Mouse (Mus musculus) E14TG2a.4 (cell line): ENCODE results near the gene Mcoln1.

ENCODE experiments used
- H3K27me3 ChIP-seq: 2 replicates; pipeline ENCODE4 v1.6.1; 2014; ENCODE audit warnings: low read length, control low read depth; ENCODE audit not compliant: insufficient read depth
- H3K36me3 ChIP-seq: 2 replicates; pipeline ENCODE4 v1.6.1; 2014; ENCODE audit warnings: low read length, control low read depth; ENCODE audit not compliant: insufficient read depth
- H3K4me1 ChIP-seq: replicated peaks from 2 replicates; pipeline ENCODE4 v1.6.1; 2014; ENCODE audit warnings: low read depth, low read length, control low read depth
- H3K4me3 ChIP-seq: replicated peaks from 2 replicates; pipeline ENCODE4 v1.5.1; 2014; ENCODE audit warnings: mild to moderate bottlenecking, low read length
- H3K9me3 ChIP-seq: 2 replicates; pipeline ENCODE4 v1.6.1; 2014; ENCODE audit warnings: low read length, control low read depth
- CTCF ChIP-seq: conservative IDR thresholded peaks from 2 replicates; pipeline ENCODE4 v1.5.1; 2014; ENCODE audit warnings: low read length
- NANOG ChIP-seq: IDR thresholded peaks from 2 replicates; pipeline ENCODE4 v1.6.1; 2014; ENCODE audit warnings: borderline replicate concordance, low read length, mixed read lengths
- POU5F1 ChIP-seq: IDR thresholded peaks from 2 replicates; pipeline ENCODE4 v1.6.1; 2014; ENCODE audit warnings: low read length, borderline replicate concordance

Mcoln1 gene

DNA sequence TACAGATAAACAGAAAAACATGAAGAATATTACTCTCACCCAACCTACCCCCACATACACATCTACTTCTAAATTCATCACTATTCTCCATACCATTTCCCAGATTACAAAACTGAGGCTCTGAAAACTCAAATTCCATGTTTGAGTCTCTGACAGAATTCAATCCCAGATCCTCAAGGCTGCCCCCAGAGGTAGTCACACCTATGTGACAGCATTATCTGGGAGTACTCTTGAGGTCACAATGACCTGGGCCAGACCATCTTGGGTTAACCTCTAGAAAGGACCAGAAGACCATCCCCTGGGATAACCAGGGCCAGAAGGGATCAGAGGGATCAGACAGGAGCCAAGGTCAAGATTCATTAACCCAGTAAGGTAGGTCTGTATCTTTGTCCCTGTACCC, 29.7 kb upstream of the Mcoln1 start, which contains the start of gene Tex45:
Gene Tex45, plus strand, starts transcription at position 301 of the 400 bp plus-strand sequence.
- no peak for TF ChIP-seq NANOG
- no peak for TF ChIP-seq POU5F1
- TF ChIP-seq CTCF = no peak
- H3K4me3 ChIP-seq = no peak within 1 kb of the TSS
- H3K9me3 ChIP-seq = no peaks in the 10 kb centered on the region
- peaks cover 7% of the 10 kb centered on the region for H3K27me3 ChIP-seq
- H3K36me3 ChIP-seq = no peaks in the 10 kb centered on the region
- peaks cover 20% of the 10 kb centered on the region for H3K4me1 ChIP-seq

DNA sequence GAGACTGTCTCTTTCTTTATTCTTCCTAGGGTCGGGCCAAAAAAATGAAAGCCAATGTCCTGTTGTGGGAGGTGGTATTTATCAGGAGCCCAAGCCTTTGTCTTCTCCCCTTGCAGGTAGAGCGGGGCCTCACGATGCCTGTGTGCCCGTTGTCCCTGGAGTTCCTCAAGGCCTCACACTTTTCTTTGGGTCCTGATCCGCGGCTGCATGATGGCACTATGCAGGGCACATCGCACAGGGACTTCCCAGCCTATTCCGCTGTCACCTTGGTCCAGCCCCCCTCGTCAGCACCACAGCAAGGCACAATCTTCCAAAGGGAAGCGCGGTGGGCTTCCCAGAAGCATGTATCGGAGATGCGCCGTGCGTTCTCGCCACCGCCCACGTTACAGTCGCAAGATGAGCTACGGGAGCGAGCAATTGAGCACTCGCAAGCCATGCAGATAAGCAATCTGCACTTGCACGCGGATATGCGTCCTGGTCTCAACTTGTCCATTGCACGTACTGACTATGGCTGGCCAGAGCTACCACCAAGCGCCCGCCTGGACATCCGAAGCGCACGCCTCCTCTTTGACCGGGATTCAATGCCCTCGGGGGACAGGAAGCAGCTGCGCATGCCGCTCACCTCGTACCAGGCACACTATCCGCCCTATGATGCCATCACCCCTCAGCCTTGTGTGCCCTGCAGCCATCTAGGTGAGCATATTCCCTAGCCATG, 24.4 kb upstream of the Mcoln1 start:
- peaks cover 10% of the 10 kb centered on the region for H3K4me1 ChIP-seq
- no peaks in the 10 kb centered on the region for H3K36me3 ChIP-seq
- no peaks in the 10 kb centered on the region for H3K9me3 ChIP-seq
- peaks cover 41% of the 10 kb centered on the region for H3K27me3 ChIP-seq
- H3K4me3 ChIP-seq = peak overlapping the region; percentile 69
- TF ChIP-seq CTCF = no peak
- no peak for TF ChIP-seq POU5F1
- TF ChIP-seq NANOG = no peak

DNA sequence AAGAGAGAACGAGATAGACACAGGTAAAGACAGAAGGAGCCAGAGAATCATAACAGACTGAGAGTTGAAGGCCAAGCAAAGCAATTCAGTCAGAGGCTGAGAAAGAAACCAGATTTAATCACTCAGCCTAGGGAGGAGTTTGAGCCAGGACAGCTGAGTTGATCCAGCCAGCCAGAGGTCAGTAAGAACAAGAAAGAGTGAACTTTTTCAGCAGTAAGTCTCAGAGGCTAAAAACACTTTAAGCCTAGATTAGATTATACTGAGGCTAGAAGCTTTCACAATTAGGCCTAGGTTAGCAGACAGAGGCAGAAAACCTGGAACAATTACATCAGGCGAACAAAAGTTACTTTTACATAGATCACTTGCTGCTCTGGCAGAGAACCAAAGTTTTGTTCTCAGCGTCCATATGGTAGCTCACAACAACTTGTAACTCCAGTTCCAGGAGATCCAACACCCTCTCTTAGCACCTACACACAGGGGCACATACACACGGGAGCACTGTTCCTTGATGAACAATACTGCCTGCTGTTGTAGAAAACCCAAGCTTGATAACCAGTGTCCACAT, 20.0 kb upstream of the Mcoln1 start:
- TF ChIP-seq NANOG = no peak
- TF ChIP-seq POU5F1 = no peak
- TF ChIP-seq CTCF = no peak
- Histone ChIP-seq H3K27me3 (peaks cover 52% of the 10 kb centered on the region), H3K4me3 (no peak overlapping the region), H3K9me3 (no peaks in the 10 kb centered on the region), H3K4me1 (peaks cover 36% of the 10 kb centered on the region), H3K36me3 (no peaks in the 10 kb centered on the region)

DNA sequence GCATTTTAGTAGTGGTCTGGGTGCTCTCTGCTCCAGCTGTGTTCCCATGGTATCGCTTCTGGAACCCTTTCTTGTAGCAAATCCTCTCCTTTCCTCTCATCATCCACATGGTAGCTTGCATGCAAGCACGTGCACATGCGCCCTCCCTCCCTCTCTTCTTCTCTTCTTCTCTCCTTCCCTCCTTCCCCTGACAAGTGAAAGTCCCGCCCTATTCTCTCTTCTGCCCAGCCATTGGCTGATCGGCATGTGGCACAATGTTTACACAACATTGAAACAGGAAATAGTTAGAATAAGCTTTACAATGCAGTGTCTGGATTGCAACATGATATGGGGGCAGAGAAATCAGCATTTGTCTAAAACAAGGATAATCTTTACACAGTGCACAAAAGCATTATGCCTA, 18.7 kb upstream of the Mcoln1 start:
- H3K27me3 ChIP-seq = peaks cover 39% of the 10 kb centered on the region
- TF ChIP-seq NANOG (no peak), POU5F1 (no peak), CTCF (no peak)
- H3K4me1 ChIP-seq = peaks cover 33% of the 10 kb centered on the region
- H3K4me3 ChIP-seq = no peak overlapping the region
- no peaks in the 10 kb centered on the region for H3K36me3 ChIP-seq
- no peaks in the 10 kb centered on the region for H3K9me3 ChIP-seq

DNA sequence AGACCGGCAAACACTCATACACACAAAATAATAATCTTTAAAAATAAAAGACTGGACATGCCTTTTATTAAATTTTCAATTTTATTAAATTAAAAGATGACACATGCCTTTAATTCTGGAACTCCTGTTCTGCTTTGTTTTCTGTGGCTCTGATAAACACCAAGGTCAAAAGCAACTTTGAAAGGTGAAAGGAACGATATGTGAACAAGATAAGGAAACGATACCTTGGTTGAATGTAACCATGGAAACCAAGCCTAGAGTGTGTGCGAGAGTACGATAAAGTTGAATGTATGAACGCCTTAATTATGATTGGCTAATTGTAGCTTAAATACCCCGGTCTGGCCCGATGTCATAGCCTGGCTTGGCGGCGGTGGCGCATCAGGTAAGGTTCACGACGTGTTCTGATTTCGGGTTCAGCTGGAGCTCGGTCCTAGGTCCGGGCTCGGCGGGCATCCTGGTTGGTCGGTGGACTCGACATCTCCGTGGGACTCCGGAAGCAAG, 18.0 kb upstream of the Mcoln1 start:
- Histone ChIP-seq H3K4me3 (peak overlapping the region; percentile 14; the same call in 1 of the 2 replicates), H3K4me1 (peaks cover 33% of the 10 kb centered on the region), H3K36me3 (no peaks in the 10 kb centered on the region), H3K27me3 (peaks cover 32% of the 10 kb centered on the region), H3K9me3 (no peaks in the 10 kb centered on the region)
- TF ChIP-seq CTCF = no peak
- TF ChIP-seq POU5F1 = no peak
- TF ChIP-seq NANOG = no peak

DNA sequence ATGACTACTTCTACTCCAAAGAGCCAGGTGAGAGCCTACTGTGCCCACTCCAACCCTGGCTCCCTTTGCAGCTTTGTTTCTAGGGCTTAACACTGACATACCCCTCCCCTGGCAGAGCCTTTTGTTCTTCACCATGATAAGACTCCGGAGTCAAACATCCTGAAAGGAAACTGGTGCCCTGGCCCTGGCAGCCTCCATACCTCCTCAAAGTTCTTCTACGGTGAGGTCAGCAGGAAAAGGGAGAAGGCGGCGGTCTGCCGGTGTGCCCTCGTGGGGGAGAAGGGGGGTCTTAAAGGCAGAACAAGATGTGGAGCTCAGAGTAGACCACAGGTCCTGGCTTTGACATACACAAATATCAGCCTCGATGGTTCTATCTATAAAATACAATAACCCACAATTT, 16.7 kb upstream of the Mcoln1 start:
- H3K27me3 ChIP-seq = peaks cover 24% of the 10 kb centered on the region
- H3K9me3 ChIP-seq = no peaks in the 10 kb centered on the region
- H3K4me3 ChIP-seq = no peak overlapping the region
- no peaks in the 10 kb centered on the region for H3K36me3 ChIP-seq
- TF ChIP-seq CTCF (no peak), NANOG (no peak), POU5F1 (no peak)
- peaks cover 33% of the 10 kb centered on the region for H3K4me1 ChIP-seq

DNA sequence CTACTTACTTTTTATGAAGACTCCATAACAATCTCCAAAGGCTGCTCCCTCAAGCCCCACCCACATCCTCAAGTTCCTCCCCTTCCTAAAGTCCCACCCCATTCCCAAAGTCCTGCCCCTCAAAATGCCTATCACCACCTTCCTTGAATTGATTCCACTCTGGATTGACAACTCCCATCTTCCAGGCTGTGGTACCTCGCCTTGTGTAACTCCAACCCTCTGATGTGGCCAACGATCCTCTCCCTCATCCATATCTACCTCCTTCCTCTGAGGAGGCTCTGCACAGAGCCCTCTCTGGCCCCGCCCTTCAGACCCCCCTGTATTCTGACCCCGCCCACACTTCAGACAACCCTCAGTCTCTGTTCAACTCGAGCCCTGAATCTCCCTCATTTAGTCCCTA, 15.1 kb upstream of the Mcoln1 start:
- H3K27me3 ChIP-seq = peaks cover 16% of the 10 kb centered on the region
- peaks cover 33% of the 10 kb centered on the region for H3K4me1 ChIP-seq
- H3K9me3 ChIP-seq = no peaks in the 10 kb centered on the region
- peak overlapping the region; percentile 57 for H3K4me3 ChIP-seq
- TF ChIP-seq POU5F1 (no peak), NANOG (no peak), CTCF (no peak)
- H3K36me3 ChIP-seq = no peaks in the 10 kb centered on the region

DNA sequence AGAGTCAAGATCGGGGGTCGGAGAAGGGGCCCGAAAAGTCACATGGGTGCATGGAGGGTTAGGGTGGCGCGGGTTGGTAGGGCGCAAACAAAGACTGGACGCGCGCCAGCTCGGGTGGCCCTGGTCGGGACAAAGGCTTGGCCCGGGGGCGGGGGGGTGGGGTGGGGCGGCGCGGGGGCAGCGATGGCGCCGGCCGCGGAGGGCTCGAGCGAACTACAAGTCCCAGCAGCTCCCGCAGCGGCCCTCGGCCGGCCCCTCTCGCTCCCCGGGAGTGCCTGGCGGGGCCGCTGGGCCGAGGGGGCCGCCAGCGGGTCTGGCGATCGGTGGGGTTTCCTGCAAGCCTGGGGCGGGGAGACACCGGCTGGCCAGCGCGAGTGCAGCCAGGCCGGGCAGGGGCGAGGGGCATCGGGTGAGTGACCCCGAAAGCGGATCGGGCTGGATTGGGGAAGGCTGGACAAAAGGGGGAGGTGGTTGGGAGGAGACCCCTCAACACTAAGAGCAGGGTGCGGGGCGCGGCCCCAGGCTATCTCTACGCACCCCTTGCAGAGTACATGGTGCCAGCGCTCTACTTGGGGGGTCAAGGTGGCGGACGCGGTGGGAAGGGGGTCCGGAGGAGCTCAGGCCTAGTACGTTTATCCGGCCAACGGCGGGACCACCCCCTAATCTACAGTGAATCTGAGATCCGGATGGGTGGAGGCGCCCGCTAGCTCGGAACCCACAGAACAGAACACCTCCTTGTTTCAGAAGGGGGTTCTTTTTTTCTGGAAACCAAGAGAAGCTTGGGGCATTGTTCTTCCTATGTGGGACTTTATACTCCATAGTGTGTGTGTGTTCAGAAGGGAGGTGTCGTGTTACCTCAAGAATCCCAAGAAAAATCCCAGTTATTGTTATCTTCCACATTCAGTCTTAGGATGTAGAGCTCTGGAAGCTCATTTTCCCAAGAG, 7.1 kb upstream of the Mcoln1 start, which contains the start of gene Zfp358:
Gene Zfp358, plus strand, starts transcription at position 238 of the 944 bp plus-strand sequence.
- TF ChIP-seq NANOG (no peak), POU5F1 (no peak), CTCF (no peak)
- peak within 1 kb of the TSS; percentile 91 for H3K4me3 ChIP-seq
- H3K27me3 ChIP-seq = peaks cover 56% of the 10 kb centered on the region
- H3K4me1 ChIP-seq = peaks cover 38% of the 10 kb centered on the region
- no peaks in the 10 kb centered on the region for H3K36me3 ChIP-seq
- no peaks in the 10 kb centered on the region for H3K9me3 ChIP-seq

DNA sequence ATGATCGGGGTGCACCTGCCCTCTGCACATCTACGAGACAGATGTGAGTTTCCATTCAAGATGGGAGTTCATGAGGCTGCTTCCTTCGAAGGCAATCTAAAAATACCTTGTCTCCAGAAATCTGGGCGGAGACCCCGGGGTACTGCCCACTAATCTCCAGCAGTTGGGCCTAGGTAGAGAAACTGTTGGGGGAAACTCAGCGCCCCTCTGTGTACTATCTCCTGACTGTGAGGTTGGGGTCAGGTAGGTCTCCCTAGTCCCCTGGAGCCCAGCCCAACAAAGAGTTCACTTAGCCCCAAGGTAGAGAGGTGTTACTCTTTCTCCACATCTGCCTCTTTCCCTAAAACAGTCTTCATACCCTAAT, 6.4 kb upstream of the Mcoln1 start:
- Histone ChIP-seq H3K4me3 (peak overlapping the region; percentile 91), H3K27me3 (peaks cover 56% of the 10 kb centered on the region), H3K36me3 (no peaks in the 10 kb centered on the region), H3K9me3 (no peaks in the 10 kb centered on the region), H3K4me1 (peaks cover 38% of the 10 kb centered on the region)
- no peak for TF ChIP-seq NANOG
- no peak for TF ChIP-seq CTCF
- no peak for TF ChIP-seq POU5F1
